Mouse (Mus musculus) lung, embryonic 14.5 days (tissue): Measurements from ENCODE around the gene L1td1. TPM values are rescaled to one million over a fixed set of nuclear protein-coding genes. Genes with fewer than 3 reads are reported as not detected.

ENCODE experiments used
- ATAC-seq: fragments of 200-750 bp; cut with Nextera tagmentation; 2 replicates; pipeline ENCODE4 v1.8.0; 2017; ENCODE audit warnings: mild to moderate bottlenecking, moderate TSS enrichment, moderate library complexity; ENCODE audit not compliant: insufficient read depth
- DNase-seq: peaks from one replicate; pipeline ENCODE4 v3.0.0-alpha.2; 2015
- H3K27ac ChIP-seq: fragments of 300-500 bp; sonication (generic); 2 replicates; pipeline ENCODE4 v1.5.1; 2014; ENCODE audit warnings: low read depth, mild to moderate bottlenecking, moderate library complexity
- H3K27me3 ChIP-seq: fragments of 300-500 bp; sonication (generic); 2 replicates; pipeline ENCODE4 v1.6.1; 2014; ENCODE audit warnings: low read length, control low read depth; ENCODE audit not compliant: insufficient read depth
- H3K36me3 ChIP-seq: fragments of 300-500 bp; sonication (generic); 2 replicates; pipeline ENCODE4 v1.6.1; 2014; ENCODE audit warnings: control low read depth; ENCODE audit not compliant: insufficient read depth
- H3K4me1 ChIP-seq: fragments of 300-500 bp; sonication (generic); 2 replicates; pipeline ENCODE4 v1.6.1; 2014; ENCODE audit warnings: antibody characterized with exemption, control low read depth; ENCODE audit not compliant: insufficient read depth
- H3K4me2 ChIP-seq: fragments of 300-500 bp; sonication (generic); 2 replicates; pipeline ENCODE4 v1.6.1; 2014; ENCODE audit warnings: mild to moderate bottlenecking
- H3K4me3 ChIP-seq: fragments of 300-500 bp; sonication (generic); 2 replicates; pipeline ENCODE4 v1.5.1; 2014; ENCODE audit warnings: low read depth, low read length
- H3K9ac ChIP-seq: fragments of 300-500 bp; sonication (generic); 2 replicates; pipeline ENCODE4 v1.6.1; 2014
- H3K9me3 ChIP-seq: fragments of 300-500 bp; sonication (generic); 2 replicates; pipeline ENCODE4 v1.6.1; 2016; ENCODE audit warnings: low read depth, low read length, control low read depth
- CTCF ChIP-seq: IDR thresholded peaks from 2 replicates; pipeline ENCODE4 v1.5.1; 2016; ENCODE audit warnings: antibody characterized with exemption, low read depth
- WGBS: fragments of 180-500 bp; shearing (Covaris S2); extraction: QIAGEN DNeasy Blood & Tissue Kit; methylation state at CpG from one replicate; pipeline ENCODE4 v1.1.7; 2014; 5-methylcytosine and 5-hydroxymethylcytosine counted together
- polyA plus RNA-seq: library from polyadenylated mRNA; unstranded; fragments of >200 nt; fragmentation: Nextera tagmentation; extraction: Ambion mirVana; gene quantifications from 2 replicates; pipeline ENCODE4 v1.2.1, GENCODE M21; 2014

The L1td1 gene
- polyA plus RNA-seq, 1 experiment from 2014 or later, result 0.16 TPM

DNA sequence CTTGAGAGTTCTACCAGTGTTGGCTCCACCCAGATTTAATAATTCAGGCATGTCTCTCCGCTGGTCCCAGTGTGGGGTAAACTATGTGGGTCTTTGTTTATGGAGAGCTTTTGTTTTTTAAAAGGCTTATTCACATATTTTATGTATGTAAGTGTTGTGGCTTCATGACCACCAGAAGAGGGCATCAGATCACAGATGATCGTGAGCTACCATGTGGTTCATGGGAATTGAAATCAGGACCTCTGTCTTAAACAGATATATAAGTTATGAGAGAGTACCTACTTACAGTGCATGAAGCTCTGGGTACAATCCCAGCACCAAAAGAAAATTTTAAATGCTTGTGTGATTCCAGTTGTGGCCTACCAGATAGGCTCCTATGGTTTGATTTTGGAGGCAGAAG, 13.2 kb downstream of the L1td1 start:
- TF ChIP-seq CTCF, result peak; percentile 71
- H3K27ac ChIP-seq, result no peak overlapping the region
- no peaks in the 10 kb centered on the region for H3K4me1 ChIP-seq
- no peak overlapping the region for H3K4me3 ChIP-seq
- H3K9ac ChIP-seq, result no peak overlapping the region
- ATAC-seq, result peak; percentile 76; the same call in 1 of the 2 replicates
- 21% methylated on average over 2 of the region's 2 CpGs for whole genome bisulfite sequencing
- no peaks in the 10 kb centered on the region for H3K36me3 ChIP-seq
- no peaks in the 10 kb centered on the region for H3K9me3 ChIP-seq
- no peaks in the 10 kb centered on the region for H3K27me3 ChIP-seq
- H3K4me2 ChIP-seq, result no peak overlapping the region
- peak; percentile 82 for DNase-seq

- Histone ChIP-seq H3K36me3 (no peaks in the 10 kb centered on the region), H3K4me2 (no peak overlapping the region), H3K27ac (peak overlapping the region; percentile 1; the same call in 1 of the 2 replicates), H3K9ac (no peak overlapping the region), H3K27me3 (no peaks in the 10 kb centered on the region), H3K9me3 (no peaks in the 10 kb centered on the region), H3K4me3 (no peak overlapping the region), H3K4me1 (no peaks in the 10 kb centered on the region)
- DNase-seq (no peak), ATAC-seq (peak; percentile 54; the same call in 1 of the 2 replicates)
- WGBS, result 40% methylated on average over 3 of the region's 3 CpGs
- TF ChIP-seq CTCF, result no peak
Measured at GRCm38 (mm10) chr4:98743209-98743905, 16.8 kb downstream of the L1td1 start.

DNA sequence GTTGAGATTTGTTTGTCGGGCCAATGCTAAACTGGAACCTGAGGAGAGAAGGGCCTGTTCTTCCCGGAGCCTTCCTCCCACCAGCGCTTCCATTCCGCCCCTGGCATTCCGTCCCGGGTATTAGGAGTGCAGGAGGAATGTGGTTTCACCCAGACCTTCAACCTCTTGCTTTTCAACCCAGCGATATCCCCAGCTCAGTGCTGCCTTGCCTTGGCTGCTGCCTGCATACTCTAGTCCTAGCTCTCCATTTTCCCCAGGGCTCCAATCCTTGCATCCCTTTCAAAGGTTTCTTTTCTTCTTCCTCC, 17.3 kb downstream of the L1td1 start:
- whole genome bisulfite sequencing, result 13% methylated on average over 7 of the region's 7 CpGs
- Histone ChIP-seq H3K4me2 (no peak overlapping the region), H3K4me1 (no peaks in the 10 kb centered on the region), H3K4me3 (no peak overlapping the region), H3K36me3 (no peaks in the 10 kb centered on the region), H3K9me3 (no peaks in the 10 kb centered on the region), H3K9ac (no peak overlapping the region), H3K27me3 (no peaks in the 10 kb centered on the region), H3K27ac (0 out of 2 replicates have a peak overlapping the region, but pooled peaks have one; percentile 1)
- DNase-seq, result peak; percentile 54
- peak; percentile 68 for ATAC-seq
- TF ChIP-seq CTCF, result no peak

GRCm38 (mm10) chr4:98754456-98754855, 27.9 kb downstream of the L1td1 start:
- ATAC-seq (no peak), DNase-seq (no peak)
- Histone ChIP-seq H3K27me3 (no peaks in the 10 kb centered on the region), H3K4me3 (no peak overlapping the region), H3K9ac (no peak overlapping the region), H3K4me2 (no peak overlapping the region), H3K36me3 (peaks cover 16% of the 10 kb centered on the region; the same call in 1 of the 2 replicates), H3K4me1 (peaks cover 8% of the 10 kb centered on the region; the same call in 1 of the 2 replicates), H3K9me3 (no peaks in the 10 kb centered on the region), H3K27ac (no peak overlapping the region)
- no peak for TF ChIP-seq CTCF
- 78% methylated on average over 4 of the region's 4 CpGs for WGBS

- WGBS, result 58% methylated on average over 11 of the region's 11 CpGs
- Histone ChIP-seq H3K36me3 (peaks cover 21% of the 10 kb centered on the region), H3K4me2 (no peak overlapping the region), H3K27ac (no peak overlapping the region), H3K27me3 (no peaks in the 10 kb centered on the region), H3K9me3 (no peaks in the 10 kb centered on the region), H3K4me1 (peaks cover 8% of the 10 kb centered on the region; the same call in 1 of the 2 replicates), H3K9ac (no peak overlapping the region), H3K4me3 (no peak overlapping the region)
- no peak for ATAC-seq
- no peak for TF ChIP-seq CTCF
- DNase-seq, result no peak
Measured at GRCm38 (mm10) chr4:98756141-98756540, 29.6 kb downstream of the L1td1 start.

GRCm38 (mm10) chr4:98758012-98758821, 31.7 kb downstream of the L1td1 start:
- Histone ChIP-seq H3K9ac (no peak overlapping the region), H3K4me1 (peaks cover 8% of the 10 kb centered on the region; the same call in 1 of the 2 replicates), H3K9me3 (no peaks in the 10 kb centered on the region), H3K4me2 (no peak overlapping the region), H3K4me3 (no peak overlapping the region), H3K36me3 (peaks cover 24% of the 10 kb centered on the region), H3K27me3 (no peaks in the 10 kb centered on the region), H3K27ac (peak overlapping the region; percentile 86)
- no peak for TF ChIP-seq CTCF
- ATAC-seq, result peak; percentile 96
- WGBS, result 12% methylated on average over 4 of the region's 4 CpGs
- peak; percentile 94 for DNase-seq

- no peak overlapping the region for H3K4me2 ChIP-seq
- no peak for TF ChIP-seq CTCF
- no peaks in the 10 kb centered on the region for H3K27me3 ChIP-seq
- peaks cover 8% of the 10 kb centered on the region; the same call in 1 of the 2 replicates for H3K4me1 ChIP-seq
- no peaks in the 10 kb centered on the region for H3K9me3 ChIP-seq
- DNase-seq (peak; percentile 39), ATAC-seq (peak; percentile 11)
- H3K4me3 ChIP-seq, result no peak overlapping the region
- H3K9ac ChIP-seq, result no peak overlapping the region
- 37% methylated on average over 3 of the region's 3 CpGs for WGBS
- H3K27ac ChIP-seq, result peak overlapping the region; percentile 86
- peaks cover 24% of the 10 kb centered on the region for H3K36me3 ChIP-seq
Measured at GRCm38 (mm10) chr4:98758872-98759518, 32.5 kb downstream of the L1td1 start.
